15 mouse cellular contexts compared by ENCODE assay signal in genomic region chr3:29499188-29499587, GRCm38 (mm10).
"Had no signal": no experiment of that assay in that cellular context is flagged by ENCODE, and none has a peak within 500 bp of the region (broad histone marks: within the 10 kb centered on the region; RNA-seq: fewer than 3 reads in every experiment).

No protein-coding gene starts in this region.

- H3K4me2 ChIP-seq: limb, embryonic 15.5 days; liver, embryonic 12.5 days; lung, embryonic 14.5 days; midbrain, embryonic 11.5 days had no signal

- H3K27ac ChIP-seq: left cerebral cortex, adult 2 months; limb, embryonic 15.5 days; liver, embryonic 12.5 days; macrophage had no signal

- H3K36me3 ChIP-seq: limb, embryonic 15.5 days; liver, embryonic 12.5 days had no signal

- H3K9ac ChIP-seq: limb, embryonic 15.5 days; liver, embryonic 12.5 days; lung, embryonic 14.5 days had no signal

- H3K4me1 ChIP-seq: limb, embryonic 15.5 days; liver, embryonic 12.5 days; megakaryocyte, embryonic 14.5 days had no signal

- H3K27me3 ChIP-seq: limb, embryonic 15.5 days; liver, embryonic 12.5 days; megakaryocyte, embryonic 14.5 days had no signal

- DNase-seq: kidney, adult 8-10 months; kidney, postnatal 10 days; kidney, postnatal 4 days; lung, embryonic 14.5 days; lung, postnatal 14 days; right cerebral cortex, postnatal 4 days; spleen, adult 18-20 months; thymus, adult 18-20 months; thymus, postnatal 14 days had no signal

- H3K4me3 ChIP-seq: left cerebral cortex, adult 2 months; limb, embryonic 15.5 days; liver, embryonic 12.5 days; megakaryocyte, embryonic 14.5 days had no signal

- ATAC-seq: liver, embryonic 12.5 days had no signal

- H3K9me3 ChIP-seq: limb, embryonic 15.5 days; liver, embryonic 12.5 days had no signal
